Mouse (Mus musculus): ENCODE data around the gene 4931423N10Rik. TPM values are rescaled to one million over a fixed set of nuclear protein-coding genes. Genes with fewer than 3 reads are reported as not detected.

Gene 4931423N10Rik
- polyA plus RNA-seq, 1 experiment from 2014 or later = not detected

Other genes with a start within 250 kb of the 4931423N10Rik start
- gene Abi1, start 167.2 kb upstream of the 4931423N10Rik start, polyA plus RNA-seq (2015; fragmentation: Nextera tagmentation; extraction: Ambion mirVana) = 28.7 and 31.5 TPM in 2 replicates
- gene Acbd5, start 139.3 kb upstream of the 4931423N10Rik start, polyA plus RNA-seq (2015; fragmentation: Nextera tagmentation; extraction: Ambion mirVana) = 24.3 and 26.7 TPM in 2 replicates
- 7.8 and 8.0 TPM in 2 replicates for gene Mastl, start 51.5 kb upstream of the 4931423N10Rik start, polyA plus RNA-seq (2015; fragmentation: Nextera tagmentation; extraction: Ambion mirVana)
- 44.0 and 45.0 TPM in 2 replicates for gene Yme1l1, start 51.1 kb upstream of the 4931423N10Rik start, polyA plus RNA-seq (2015; fragmentation: Nextera tagmentation; extraction: Ambion mirVana)
- not detected in 2 replicates for gene Nxph2, start 113.8 kb downstream of the 4931423N10Rik start, polyA plus RNA-seq (2015; fragmentation: Nextera tagmentation; extraction: Ambion mirVana)